Mouse (Mus musculus) megakaryocyte-erythroid progenitor cell, adult 5-6 weeks (primary cell): ENCODE results near the gene Oard1. TPM values are rescaled to one million over a fixed set of nuclear protein-coding genes. Genes with fewer than 3 reads are reported as not detected.

ENCODE experiments used
- ATAC-seq: replicated peaks from 2 replicates; pipeline ENCODE4 v1.8.0; 2016; ENCODE audit warnings: mild to moderate bottlenecking, inconsistent platforms; ENCODE audit not compliant: severe bottlenecking, poor library complexity, low FRiP score, low TSS enrichment
- total RNA-seq, 2 experiments: library from RNA; stranded (forward) in 1 of 2; stranded (reverse) in 1 of 2; fragments of 200-1000, 215-1000 nt in 1 of 2; fragments of >200 nt in 1 of 2; fragmentation: Nextera tagmentation in 1 of 2; gene quantifications; 2 replicates each; pipeline ENCODE4 v1.2.3; 2014 to 2017

Oard1 gene
- total RNA-seq, 2 experiments from 2014 or later = 56.0 to 76.9 TPM

DNA sequence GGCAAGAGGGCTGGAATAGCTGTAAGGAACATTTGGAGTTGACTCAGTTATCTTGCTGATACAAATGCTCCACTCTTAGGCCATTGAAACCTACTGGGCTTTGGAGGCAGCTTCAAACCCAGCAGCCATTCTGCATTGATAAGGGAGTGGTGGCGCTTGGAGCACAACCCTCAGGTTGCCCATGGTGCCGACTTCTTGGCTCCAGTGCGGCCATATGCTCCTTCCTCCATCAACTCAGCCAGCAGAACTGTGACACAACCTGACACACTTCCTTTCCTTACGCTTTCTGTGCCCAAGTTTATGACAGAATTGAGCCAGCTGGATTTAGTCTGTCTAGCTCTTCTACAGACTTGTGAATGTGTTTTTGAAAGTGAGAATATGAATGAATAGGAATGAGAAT, 2.7 kb upstream of the Oard1 start:
- peak; percentile 20; the same call in 1 of the 2 replicates for ATAC-seq

- no peak for ATAC-seq
Observed at GRCm38 (mm10) chr17:48407910-48408525, 1.8 kb upstream of the Oard1 start.

- peak; percentile 29 for ATAC-seq
Observed at GRCm38 (mm10) chr17:48408526-48409291, 1.1 kb upstream of the Oard1 start.

DNA sequence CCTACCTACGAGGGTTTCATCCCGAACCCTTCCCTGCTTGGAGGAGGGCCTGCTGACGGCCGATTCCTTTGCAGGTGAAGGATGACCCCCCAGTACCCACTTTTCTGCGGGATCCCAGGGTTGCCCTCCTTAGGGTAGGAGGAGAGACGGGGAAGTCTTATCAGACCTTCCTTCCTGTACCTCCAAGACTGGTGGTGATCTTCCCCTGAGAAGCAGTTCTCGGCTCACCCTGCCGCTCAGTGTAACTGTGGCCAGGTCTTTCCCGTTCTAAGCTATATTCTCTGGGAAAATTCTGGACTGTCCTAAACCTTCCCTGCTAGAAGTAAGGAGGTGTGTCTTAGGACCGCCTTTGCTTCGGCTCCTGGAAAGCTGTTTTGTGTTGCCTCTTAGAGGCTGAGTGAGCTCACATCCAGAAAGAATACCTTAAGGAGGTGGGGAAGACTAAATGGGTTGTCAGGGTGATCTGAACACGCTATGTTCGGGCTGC, 528 bp downstream of the Oard1 start:
- ATAC-seq = peak; percentile 49

GRCm38 (mm10) chr17:48411241-48411640, 1.4 kb downstream of the Oard1 start:
- ATAC-seq = no peak

- ATAC-seq = no peak
Observed at GRCm38 (mm10) chr17:48416011-48416410, 6.2 kb downstream of the Oard1 start.

GRCm38 (mm10) chr17:48416425-48417195, 6.8 kb downstream of the Oard1 start:
- ATAC-seq = peak; percentile 87

DNA sequence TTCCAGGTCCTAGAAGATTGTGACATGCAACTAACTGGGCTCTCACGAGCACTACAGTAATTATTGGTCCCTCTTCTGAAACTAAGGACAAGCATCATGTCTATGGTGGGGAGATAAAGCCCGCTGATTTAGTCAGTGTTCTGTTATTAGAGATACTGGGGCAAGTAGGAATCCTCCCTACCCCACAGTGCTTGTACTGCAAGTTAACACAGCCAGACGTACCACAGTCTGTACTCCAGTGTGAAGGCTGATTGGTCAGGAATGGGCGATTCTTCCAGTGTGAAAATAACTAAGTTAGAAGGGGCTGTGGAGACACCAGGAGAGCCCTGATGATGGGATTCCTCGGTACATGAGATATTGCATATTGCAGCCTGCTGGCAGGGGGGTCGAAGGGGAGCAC, 7.7 kb downstream of the Oard1 start:
- peak; percentile 78 for ATAC-seq

- ATAC-seq = no peak
Observed at GRCm38 (mm10) chr17:48418174-48418573, 8.4 kb downstream of the Oard1 start.

GRCm38 (mm10) chr17:48418781-48419180, 9.0 kb downstream of the Oard1 start:
- no peak for ATAC-seq

GRCm38 (mm10) chr17:48419571-48419970, 9.8 kb downstream of the Oard1 start:
- no peak for ATAC-seq

GRCm38 (mm10) chr17:48424237-48424636, 14.4 kb downstream of the Oard1 start:
- no peak for ATAC-seq

DNA sequence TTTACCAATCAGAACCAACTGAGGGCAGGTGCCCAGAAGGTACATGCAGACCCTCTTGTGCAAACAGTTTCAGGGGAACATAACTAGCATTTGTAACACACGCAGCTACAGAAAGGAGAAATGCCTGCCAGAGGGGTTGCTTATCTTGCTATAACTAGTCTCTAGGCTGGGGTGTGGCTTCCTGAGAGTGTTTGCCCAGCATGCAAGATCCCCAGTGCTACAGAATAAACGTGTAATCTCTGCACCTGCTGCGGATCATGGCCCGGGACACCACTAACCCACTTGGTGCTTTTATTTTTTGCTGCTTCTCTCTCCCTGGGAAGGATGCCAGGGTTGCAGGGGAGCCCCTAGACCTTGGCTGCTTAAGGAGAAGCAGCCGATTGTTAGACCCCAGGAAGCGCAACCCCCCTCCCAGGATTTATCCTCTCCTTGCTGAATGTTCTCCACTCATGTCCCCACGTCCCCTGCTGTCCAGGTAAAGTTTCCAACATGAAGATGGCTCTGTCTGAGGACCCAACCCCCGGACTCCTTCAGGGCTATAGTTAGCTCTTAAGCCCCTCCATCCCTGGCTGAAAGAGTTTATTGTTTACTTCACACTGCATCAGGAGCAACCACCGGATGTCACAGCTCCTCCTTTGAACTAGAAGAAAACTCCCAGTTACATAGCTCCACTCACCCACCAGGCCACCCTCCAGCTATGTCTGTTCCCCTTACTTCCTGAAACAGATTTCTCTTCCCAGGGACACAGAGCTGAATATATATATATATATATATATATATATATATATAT, 16.2 kb downstream of the Oard1 start:
- peak; percentile 95 for ATAC-seq

DNA sequence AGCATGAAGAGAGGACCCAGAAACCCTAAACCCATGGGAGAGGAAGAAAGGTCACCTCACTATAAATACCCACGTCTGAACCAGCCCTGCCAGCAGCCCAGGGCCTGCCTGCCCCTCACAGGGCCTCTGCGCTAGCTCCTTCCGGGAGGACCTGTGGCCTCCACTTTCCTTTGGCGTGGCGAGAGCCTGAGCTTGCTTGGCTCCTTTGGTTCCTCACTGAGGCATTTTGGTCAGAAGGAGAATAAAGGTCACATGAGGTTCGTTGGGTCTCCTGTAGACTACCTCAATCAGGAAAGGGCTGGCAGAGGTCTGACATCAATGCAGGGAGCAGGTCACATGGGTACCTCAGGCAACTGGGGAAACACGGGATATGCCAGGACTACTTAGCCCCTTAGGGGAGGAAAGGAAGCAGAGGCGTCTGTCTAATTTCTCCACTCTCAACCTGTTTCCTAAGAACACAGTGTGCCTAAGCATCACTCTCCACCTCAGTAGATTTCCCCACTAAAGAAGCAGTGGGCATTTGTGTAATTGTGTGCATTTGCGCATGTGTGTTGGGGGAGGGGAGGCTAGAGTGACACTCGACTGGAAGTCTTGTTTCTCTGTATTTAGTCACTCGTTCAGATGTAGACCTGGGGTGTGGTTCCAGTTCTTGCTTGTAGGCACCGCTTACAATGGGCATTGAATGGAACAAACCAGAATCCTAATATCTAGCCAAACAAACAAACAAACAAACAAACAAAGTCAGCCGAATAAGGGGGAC, 17.4 kb downstream of the Oard1 start:
- no peak for ATAC-seq

GRCm38 (mm10) chr17:48427852-48428530, 18.2 kb downstream of the Oard1 start:
- peak; percentile 31; the same call in 1 of the 2 replicates for ATAC-seq

- ATAC-seq = no peak
Observed at GRCm38 (mm10) chr17:48430394-48430793, 20.6 kb downstream of the Oard1 start.

DNA sequence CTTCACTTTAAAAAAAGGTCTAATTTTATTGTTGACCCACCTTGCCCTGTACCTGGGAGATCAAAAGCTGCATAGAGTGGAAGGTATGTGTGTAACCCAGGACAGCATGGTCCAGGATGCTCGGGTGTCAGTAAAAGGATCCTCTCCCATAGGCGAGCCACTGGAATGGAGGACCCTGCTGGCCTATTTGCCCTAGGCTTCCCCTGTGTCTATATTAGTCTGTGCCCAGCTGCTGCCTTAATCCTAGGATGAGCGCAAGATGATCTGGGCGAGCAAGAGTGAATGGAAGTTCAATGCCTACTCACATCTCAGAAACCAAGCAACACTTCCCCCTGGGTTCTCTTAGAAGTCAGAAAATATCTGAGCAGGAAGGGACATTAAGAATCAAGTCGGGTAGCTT, 21.2 kb downstream of the Oard1 start:
- no peak for ATAC-seq
